Mouse (Mus musculus) neural tube, embryonic 15.5 days (tissue): ENCODE data around the gene Ptprs. TPM values are rescaled to one million over a fixed set of nuclear protein-coding genes. Genes with fewer than 3 reads are reported as not detected.

Experiments used
- ATAC-seq: fragments of 200-750 bp; cut with Nextera tagmentation; 2 replicates; pipeline ENCODE4 v1.8.0; 2017; ENCODE audit warnings: mild to moderate bottlenecking, moderate TSS enrichment, moderate library complexity; ENCODE audit not compliant: low FRiP score
- H3K27ac ChIP-seq: fragments of 300-500 bp; sonication (generic); replicated peaks from 2 replicates; pipeline ENCODE4 v1.5.1; 2015; ENCODE audit warnings: mild to moderate bottlenecking, inconsistent platforms
- H3K27me3 ChIP-seq: fragments of 300-500 bp; sonication (generic); replicated peaks from 2 replicates; pipeline ENCODE4 v1.6.1; 2015; ENCODE audit warnings: inconsistent platforms
- H3K36me3 ChIP-seq: fragments of 300-500 bp; sonication (generic); 2 replicates; pipeline ENCODE4 v1.6.1; 2015; ENCODE audit warnings: inconsistent platforms
- H3K4me1 ChIP-seq: fragments of 300-500 bp; sonication (generic); 2 replicates; pipeline ENCODE4 v1.6.1; 2015; ENCODE audit warnings: inconsistent platforms
- H3K4me2 ChIP-seq: fragments of 300-500 bp; sonication (generic); 2 replicates; pipeline ENCODE4 v1.6.1; 2015; ENCODE audit warnings: inconsistent platforms, mild to moderate bottlenecking, moderate library complexity
- H3K4me3 ChIP-seq: fragments of 300-500 bp; sonication (generic); replicated peaks from 2 replicates; pipeline ENCODE4 v1.5.1; 2015; ENCODE audit warnings: mild to moderate bottlenecking, inconsistent platforms
- H3K9ac ChIP-seq: fragments of 300-500 bp; sonication (generic); replicated peaks from 2 replicates; pipeline ENCODE4 v1.6.1; 2015; ENCODE audit warnings: mild to moderate bottlenecking, inconsistent platforms
- H3K9me3 ChIP-seq: fragments of 300-500 bp; sonication (generic); replicated peaks from 2 replicates; pipeline ENCODE4 v1.6.1; 2016; ENCODE audit warnings: inconsistent platforms
- WGBS: fragments of 180-500 bp; shearing (Covaris S2); methylation state at CpG from one replicate; pipeline ENCODE4 v1.1.7; 2015; ENCODE audit warnings: mixed read lengths; 5-methylcytosine and 5-hydroxymethylcytosine counted together
- microRNA-seq: library from miRNA; unstranded; fragments of <30 nt; microRNA quantifications from one replicate; pipeline ENCODE4, GENCODE M21; 2017
- polyA plus RNA-seq: library from polyadenylated mRNA; unstranded; fragments of >200 nt; fragmentation: Nextera tagmentation; extraction: Ambion mirVana; gene quantifications from 2 replicates; pipeline ENCODE4 v1.2.1, GENCODE M21; 2015

Ptprs gene
- polyA plus RNA-seq, 1 experiment from 2014 or later, result 247 TPM

DNA sequence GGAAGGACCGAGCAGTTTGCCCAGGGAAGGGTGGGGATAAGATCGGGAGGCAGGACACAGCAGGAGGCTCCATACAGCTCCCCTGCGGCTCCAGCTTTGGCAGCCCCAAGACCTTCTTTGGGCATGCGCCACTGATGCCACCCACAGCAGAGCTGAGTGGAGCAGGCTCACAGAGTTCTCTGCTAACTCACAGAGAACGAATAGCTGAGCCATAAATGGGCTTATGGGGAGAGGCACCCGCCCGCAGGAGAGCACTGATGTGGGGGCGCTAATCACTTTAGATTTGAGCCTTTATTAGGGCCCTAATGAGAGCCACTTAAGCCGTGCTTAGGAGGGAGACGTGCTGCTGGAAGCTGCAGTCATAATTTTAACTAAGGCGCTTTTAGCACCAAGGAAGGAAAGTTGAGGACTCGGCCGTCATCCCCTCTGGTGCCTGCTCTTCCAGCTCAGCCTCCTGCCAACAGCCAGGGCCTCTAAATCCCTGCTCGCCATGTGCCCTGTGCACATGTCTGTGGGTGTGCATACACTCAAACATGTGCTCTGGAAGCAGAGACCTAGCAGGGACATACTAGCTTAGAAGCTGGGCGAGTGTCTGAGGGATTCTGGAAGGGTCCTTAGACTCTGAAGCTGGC lies 105.1 kb downstream of the Ptprs start:
- H3K9ac ChIP-seq, result no peak overlapping the region
- H3K27me3 ChIP-seq, result no peaks in the 10 kb centered on the region
- peaks cover 76% of the 10 kb centered on the region for H3K4me1 ChIP-seq
- no peak for ATAC-seq
- no peaks in the 10 kb centered on the region for H3K9me3 ChIP-seq
- peak overlapping the region; percentile 42 for H3K27ac ChIP-seq
- 42% methylated on average over 15 of the region's 15 CpGs for WGBS
- peaks cover 64% of the 10 kb centered on the region for H3K36me3 ChIP-seq
- H3K4me3 ChIP-seq, result no peak overlapping the region
- no peak overlapping the region for H3K4me2 ChIP-seq

DNA sequence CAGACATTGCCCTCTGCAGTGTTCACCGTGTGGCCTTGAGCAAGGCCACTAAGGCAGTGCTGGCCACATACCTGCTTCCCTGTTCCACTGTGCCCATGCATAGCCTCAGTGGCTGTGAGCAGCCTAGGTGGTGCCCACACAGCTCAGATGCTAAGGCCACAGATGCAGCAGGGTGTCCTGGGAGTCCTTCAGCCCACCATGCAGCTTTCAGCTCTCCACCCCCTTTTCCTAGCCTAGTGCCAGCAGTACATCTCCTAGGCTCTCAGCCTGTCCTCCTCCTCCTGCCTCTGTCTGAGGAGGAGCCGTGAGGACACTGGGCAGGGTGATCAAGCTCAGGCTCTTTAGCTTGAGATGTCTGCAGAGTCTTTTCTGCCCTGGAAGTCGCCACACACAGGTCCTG lies 106.2 kb downstream of the Ptprs start:
- no peak overlapping the region for H3K4me2 ChIP-seq
- 76% methylated on average over 3 of the region's 3 CpGs for WGBS
- ATAC-seq, result no peak
- no peaks in the 10 kb centered on the region for H3K9me3 ChIP-seq
- peak overlapping the region; percentile 42; the same call in 1 of the 2 replicates for H3K27ac ChIP-seq
- H3K4me3 ChIP-seq, result no peak overlapping the region
- H3K4me1 ChIP-seq, result peaks cover 87% of the 10 kb centered on the region
- H3K36me3 ChIP-seq, result peaks cover 53% of the 10 kb centered on the region
- H3K27me3 ChIP-seq, result no peaks in the 10 kb centered on the region
- no peak overlapping the region for H3K9ac ChIP-seq

DNA sequence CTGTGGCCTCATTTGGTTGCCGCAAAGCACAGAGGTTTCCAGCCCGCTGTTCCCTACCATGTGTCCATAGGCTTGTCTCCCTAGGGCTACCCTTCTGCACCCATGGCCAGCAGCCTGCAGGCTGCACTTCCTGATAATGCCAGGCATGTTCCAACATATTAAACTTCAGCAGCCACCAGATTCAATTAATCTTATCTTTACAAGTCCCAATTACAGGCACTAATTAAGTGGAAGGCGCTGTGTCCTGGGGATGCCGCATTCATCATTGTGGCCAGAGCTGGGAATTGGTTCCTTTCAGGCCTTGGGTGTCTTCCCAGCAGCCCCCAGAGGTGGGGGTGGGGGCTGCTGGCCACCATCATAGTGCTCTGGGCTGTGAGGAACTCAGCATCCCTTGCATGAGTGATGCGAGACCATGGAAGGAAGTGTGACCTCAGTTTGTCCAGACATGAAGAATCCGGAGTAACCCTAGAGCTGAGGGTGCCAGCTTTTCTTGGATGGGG lies 107.9 kb downstream of the Ptprs start:
- Histone ChIP-seq H3K9me3 (no peaks in the 10 kb centered on the region), H3K4me2 (no peak overlapping the region), H3K4me3 (no peak overlapping the region), H3K27ac (0 out of 2 replicates have a peak overlapping the region, but pooled peaks have one; percentile 5), H3K27me3 (no peaks in the 10 kb centered on the region), H3K36me3 (peaks cover 49% of the 10 kb centered on the region), H3K4me1 (peaks cover 79% of the 10 kb centered on the region), H3K9ac (no peak overlapping the region)
- no peak for ATAC-seq
- WGBS, result 75% methylated on average over 6 of the region's 6 CpGs

DNA sequence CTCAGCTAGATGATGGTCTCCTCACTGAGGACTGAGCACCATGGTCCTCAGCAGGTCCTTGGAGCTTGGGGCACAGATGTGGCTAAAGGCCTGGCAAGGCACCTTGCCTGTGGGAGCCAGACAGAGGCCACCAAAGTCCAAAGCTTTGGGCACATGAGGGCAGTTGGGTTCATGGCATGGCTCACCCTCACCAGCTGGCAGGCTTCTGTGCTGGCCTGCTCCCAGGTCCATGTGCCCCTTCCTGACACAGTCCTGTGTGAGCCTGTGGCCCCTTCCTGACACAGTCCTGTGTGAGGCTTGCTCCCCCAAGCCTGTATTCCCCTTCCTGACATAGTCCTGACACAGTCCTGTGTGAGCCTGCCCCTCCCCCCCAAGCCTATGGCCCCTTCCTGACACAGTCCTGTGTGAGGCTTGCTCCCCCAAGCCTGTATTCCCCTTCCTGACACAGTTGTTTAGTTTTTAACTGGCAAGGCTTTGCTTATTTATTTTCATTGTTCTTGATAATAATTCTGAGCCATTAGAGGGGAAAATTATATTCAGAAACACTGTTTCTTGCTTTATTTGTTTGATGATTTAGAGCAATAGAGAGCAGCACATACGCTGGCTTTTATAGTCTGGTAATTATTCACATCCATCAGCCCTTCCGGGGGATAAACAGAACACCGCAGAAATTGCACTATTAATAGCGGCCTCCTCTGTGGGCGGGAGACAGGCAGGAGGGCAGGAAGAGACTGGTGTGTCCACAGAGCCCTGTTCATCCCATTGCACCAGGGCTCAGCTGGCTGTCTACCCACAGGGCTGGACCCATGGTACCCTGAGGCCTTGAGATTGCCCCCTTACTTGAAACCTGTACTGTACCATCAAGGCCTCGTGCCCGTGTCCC lies 110.3 kb downstream of the Ptprs start:
- Histone ChIP-seq H3K36me3 (peaks cover 43% of the 10 kb centered on the region), H3K4me1 (peaks cover 70% of the 10 kb centered on the region), H3K9ac (0 out of 2 replicates have a peak overlapping the region, but pooled peaks have one; percentile 0)

More for the DNA sequence above, 110.3 kb downstream of the Ptprs start:
- Histone ChIP-seq H3K9me3 (no peaks in the 10 kb centered on the region), H3K27ac (peak overlapping the region; percentile 77), H3K4me2 (no peak overlapping the region), H3K4me3 (no peak overlapping the region), H3K27me3 (no peaks in the 10 kb centered on the region)
- 23% methylated on average over 7 of the region's 7 CpGs for WGBS
- ATAC-seq, result peak; percentile 65

Small RNA genes within 50 kb of the gene (microRNA-seq; reads per million reads assigned to microRNA genes)
- gene Mir6977, result 2.8 reads per million, percentile 9 among the genes with 10 or more reads in this experiment

Other genes with a start within 250 kb of the Ptprs start
- gene Fem1a, start 219.7 kb downstream of the Ptprs start, polyA plus RNA-seq, result 16.2 and 16.9 TPM in 2 replicates
- gene Ticam1, start 199.7 kb downstream of the Ptprs start, polyA plus RNA-seq, result 1.2 and 2.9 TPM in 2 replicates
- gene Plin3, start 183.6 kb downstream of the Ptprs start, polyA plus RNA-seq, result 13.2 and 28.7 TPM in 2 replicates
- gene Arrdc5, start 176.2 kb downstream of the Ptprs start, polyA plus RNA-seq, result 0.34 TPM in 1 of 2 replicates, not detected in the other
- gene Uhrf1, start 173.2 kb downstream of the Ptprs start, polyA plus RNA-seq, result 13.8 and 59.4 TPM in 2 replicates
- gene Kdm4b, start 150.4 kb downstream of the Ptprs start, polyA plus RNA-seq, result 59.1 and 65.2 TPM in 2 replicates
- gene Znrf4, start 35.9 kb upstream of the Ptprs start, polyA plus RNA-seq, result not detected in 2 replicates
- gene Gm20219, start 77.9 kb upstream of the Ptprs start, polyA plus RNA-seq, result 0.95 and 1.4 TPM in 2 replicates
- gene Safb2, start 108.1 kb upstream of the Ptprs start, polyA plus RNA-seq, result 73.4 and 76.5 TPM in 2 replicates
- gene Safb, start 108.3 kb upstream of the Ptprs start, polyA plus RNA-seq, result 95.9 and 103 TPM in 2 replicates
- 205 and 212 TPM in 2 replicates for gene 2410015M20Rik, start 133.3 kb upstream of the Ptprs start, polyA plus RNA-seq
- gene Rpl36, start 136.9 kb upstream of the Ptprs start, polyA plus RNA-seq, result 1,028 and 1,172 TPM in 2 replicates
- gene Lonp1, start 150.4 kb upstream of the Ptprs start, polyA plus RNA-seq, result 43.3 and 47.2 TPM in 2 replicates
- 1.4 and 1.6 TPM in 2 replicates for gene Catsperd, start 151.7 kb upstream of the Ptprs start, polyA plus RNA-seq
- 94.2 and 95.4 TPM in 2 replicates for gene Ranbp3, start 196.8 kb upstream of the Ptprs start, polyA plus RNA-seq
- 639 and 709 TPM in 2 replicates for gene Ndufa11, start 241.3 kb upstream of the Ptprs start, polyA plus RNA-seq
- 13.8 and 18.1 TPM in 2 replicates for gene Vmac, start 241.5 kb upstream of the Ptprs start, polyA plus RNA-seq